Mouse (Mus musculus) kidney, embryonic 14.5 days (tissue): ENCODE results near the gene Gm10153. TPM values are rescaled to one million over a fixed set of nuclear protein-coding genes. Genes with fewer than 3 reads are reported as not detected.

Source experiments
- polyA plus RNA-seq: library from polyadenylated mRNA; unstranded; fragments of >200 nt; fragmentation: Nextera tagmentation; extraction: Ambion mirVana; gene quantifications from 2 replicates; pipeline ENCODE4 v1.2.1, GENCODE M21; 2014

The Gm10153 gene
- polyA plus RNA-seq, 1 experiment from 2014 or later: not detected

Other genes with a start within 250 kb of the Gm10153 start
- gene Brsk2, start 240.6 kb downstream of the Gm10153 start, polyA plus RNA-seq: 0.46 and 0.69 TPM in 2 replicates
- 63.8 and 65.8 TPM in 2 replicates for gene Mob2, start 129.3 kb downstream of the Gm10153 start, polyA plus RNA-seq
- gene Dusp8, start 94.5 kb downstream of the Gm10153 start, polyA plus RNA-seq: 1.2 and 1.3 TPM in 2 replicates
- not detected in 2 replicates for gene Gm45618, start 69.7 kb downstream of the Gm10153 start, polyA plus RNA-seq
- not detected in 2 replicates for gene Gm39115, start 54.4 kb downstream of the Gm10153 start, polyA plus RNA-seq
- gene Gm45337, start 45.8 kb downstream of the Gm10153 start, polyA plus RNA-seq: not detected in 2 replicates
- not detected in 2 replicates for gene Gm29735, start 33.3 kb downstream of the Gm10153 start, polyA plus RNA-seq
- gene Gm4553, start 24.6 kb downstream of the Gm10153 start, polyA plus RNA-seq: not detected in 2 replicates
- gene Krtap5-2, start 14.4 kb downstream of the Gm10153 start, polyA plus RNA-seq: not detected in 2 replicates
- not detected in 2 replicates for gene Krtap5-3, start 11.0 kb upstream of the Gm10153 start, polyA plus RNA-seq
- not detected in 2 replicates for gene Gm7579, start 21.5 kb upstream of the Gm10153 start, polyA plus RNA-seq
- not detected in 2 replicates for gene Krtap5-5, start 39.6 kb upstream of the Gm10153 start, polyA plus RNA-seq
- gene Gm40460, start 50.7 kb upstream of the Gm10153 start, polyA plus RNA-seq: not detected in 2 replicates
- not detected in 2 replicates for gene Gm2431, start 68.0 kb upstream of the Gm10153 start, polyA plus RNA-seq
- not detected in 2 replicates for gene Gm4559, start 84.0 kb upstream of the Gm10153 start, polyA plus RNA-seq
- gene Krtap5-1, start 106.7 kb upstream of the Gm10153 start, polyA plus RNA-seq: not detected in 2 replicates
- gene Krtap5-4, start 113.2 kb upstream of the Gm10153 start, polyA plus RNA-seq: not detected in 2 replicates
- 1.4 and 1.7 TPM in 2 replicates for gene Ifitm10, start 183.4 kb upstream of the Gm10153 start, polyA plus RNA-seq
- not detected in 2 replicates for gene Gm49369, start 192.3 kb upstream of the Gm10153 start, polyA plus RNA-seq
- gene Ctsd, start 197.6 kb upstream of the Gm10153 start, polyA plus RNA-seq: 223 and 260 TPM in 2 replicates
- not detected in 2 replicates for gene Syt8, start 244.5 kb upstream of the Gm10153 start, polyA plus RNA-seq